Mouse (Mus musculus) testis, adult 2 months (tissue): Measurements from ENCODE around the gene Pih1d1. TPM values are rescaled to one million over a fixed set of nuclear protein-coding genes. Genes with fewer than 3 reads are reported as not detected.

Source experiments
- H3K27ac ChIP-seq: fragments of 200-500 bp; 2 replicates; pipeline ENCODE4 v1.5.1; 2012; ENCODE audit warnings: low read depth, low read length; ENCODE audit not compliant: control insufficient read depth, insufficient read depth
- H3K27me3 ChIP-seq: fragments of 200-500 bp; 2 replicates; pipeline ENCODE4 v1.6.1; 2012; ENCODE audit warnings: mild to moderate bottlenecking, low read length, moderate library complexity; ENCODE audit not compliant: control insufficient read depth, insufficient read depth
- H3K36me3 ChIP-seq: fragments of 200-500 bp; 2 replicates; pipeline ENCODE4 v1.6.1; 2012; ENCODE audit warnings: mild to moderate bottlenecking, low read length; ENCODE audit not compliant: control insufficient read depth, insufficient read depth
- H3K4me1 ChIP-seq: fragments of 200-500 bp; 2 replicates; pipeline ENCODE4 v1.6.1; 2012; ENCODE audit warnings: low read length; ENCODE audit not compliant: control insufficient read depth, insufficient read depth
- H3K4me3 ChIP-seq: fragments of 200-500 bp; 2 replicates; pipeline ENCODE4 v1.5.1; 2012; ENCODE audit warnings: low read depth, mild to moderate bottlenecking, low read length, moderate library complexity, mixed read lengths; ENCODE audit not compliant: control insufficient read depth
- CTCF ChIP-seq: fragments of 200-500 bp; IDR thresholded peaks from 2 replicates; pipeline ENCODE4 v1.5.1; 2012; ENCODE audit warnings: low read depth, mild to moderate bottlenecking, inconsistent platforms, low read length, moderate library complexity; ENCODE audit not compliant: control insufficient read depth, insufficient read depth, insufficient replicate concordance
- POLR2A ChIP-seq: fragments of 200-500 bp; IDR thresholded peaks from 2 replicates; pipeline ENCODE4 v1.6.1; 2012; ENCODE audit warnings: low read depth, mild to moderate bottlenecking, inconsistent platforms, low read length, moderate library complexity; ENCODE audit not compliant: control insufficient read depth
- polyA plus RNA-seq: library from polyadenylated mRNA; depleted of rRNA; stranded (reverse); fragments of >200 nt; gene quantifications from 2 replicates; pipeline ENCODE4 v1.2.3, GENCODE M21; 2012

Pih1d1 gene
- polyA plus RNA-seq, 1 experiment: 258 TPM

DNA sequence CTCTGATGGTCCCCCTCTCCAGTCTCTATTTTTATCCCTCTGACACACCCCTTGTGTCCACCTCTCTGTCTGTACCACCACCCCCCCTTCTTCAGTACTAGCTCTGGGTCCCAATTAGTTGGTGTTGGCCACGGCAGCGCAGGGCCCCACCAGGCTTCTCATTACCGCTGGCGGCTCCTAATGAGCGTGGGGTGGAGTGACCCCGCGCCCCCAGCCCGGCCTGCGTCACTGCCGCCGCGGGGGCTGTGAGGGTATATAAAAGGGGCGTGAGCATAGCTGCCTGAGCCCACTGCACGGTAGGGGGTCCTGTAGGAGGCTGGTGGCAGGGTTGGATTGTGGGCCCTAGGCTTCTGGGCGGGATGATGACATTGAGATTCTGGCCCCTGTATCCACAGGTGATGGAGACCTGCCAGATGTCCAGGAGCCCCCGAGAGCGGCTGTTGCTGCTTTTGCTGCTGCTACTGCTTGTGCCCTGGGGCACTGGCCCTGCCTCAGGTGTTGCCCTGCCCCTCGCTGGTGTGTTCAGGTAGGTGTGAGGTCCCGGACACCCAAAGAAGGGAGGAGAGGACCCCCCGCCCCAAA is 26.9 kb downstream of the Pih1d1 start, which contains the start of gene Pth2:
Gene Pth2 (plus strand): TSS at position 100 of the 582 bp plus-strand sequence.
- TF ChIP-seq CTCF (no peak), POLR2A (no peak)
- Histone ChIP-seq H3K27me3 (no peaks in the 10 kb centered on the region; the same call in 1 of the 2 replicates), H3K4me1 (peaks cover 27% of the 10 kb centered on the region), H3K27ac (no peak within 1 kb of the TSS), H3K36me3 (no peaks in the 10 kb centered on the region), H3K4me3 (peak within 1 kb of the TSS; percentile 69)

GRCm38 (mm10) chr7:45181540-45181939 is 27.4 kb downstream of the Pih1d1 start:
- no peak overlapping the region for H3K27ac ChIP-seq
- TF ChIP-seq POLR2A (no peak), CTCF (no peak)
- H3K36me3 ChIP-seq: no peaks in the 10 kb centered on the region
- H3K4me1 ChIP-seq: peaks cover 25% of the 10 kb centered on the region
- H3K4me3 ChIP-seq: peak overlapping the region; percentile 69
- H3K27me3 ChIP-seq: no peaks in the 10 kb centered on the region; the same call in 1 of the 2 replicates

GRCm38 (mm10) chr7:45182199-45182601 is 28.1 kb downstream of the Pih1d1 start:
- Histone ChIP-seq H3K4me1 (peaks cover 26% of the 10 kb centered on the region), H3K27ac (no peak overlapping the region), H3K27me3 (no peaks in the 10 kb centered on the region; the same call in 1 of the 2 replicates), H3K36me3 (no peaks in the 10 kb centered on the region), H3K4me3 (peak overlapping the region; percentile 69)
- TF ChIP-seq POLR2A (no peak), CTCF (no peak)

DNA sequence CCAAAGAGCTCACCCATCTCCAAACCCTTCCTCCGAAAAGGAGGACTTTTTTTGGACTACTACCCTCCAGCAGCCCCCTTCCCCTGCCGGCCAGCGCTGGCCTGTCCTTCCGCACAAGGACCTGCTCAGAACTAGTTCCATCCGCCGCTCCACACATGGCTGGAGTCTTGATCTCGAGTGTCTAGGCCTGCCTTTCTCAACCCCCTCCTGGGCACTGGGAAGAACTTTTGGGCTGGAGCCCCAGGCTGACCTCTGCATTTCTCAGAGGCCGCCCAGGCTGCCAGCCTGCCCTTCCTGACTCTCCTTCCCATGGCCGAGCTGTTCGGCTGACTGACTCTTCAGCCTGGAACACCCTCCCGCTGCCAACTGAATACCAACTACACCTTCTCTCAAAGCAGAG is 28.5 kb downstream of the Pih1d1 start:
- H3K27me3 ChIP-seq: no peaks in the 10 kb centered on the region; the same call in 1 of the 2 replicates
- peak overlapping the region; percentile 69 for H3K4me3 ChIP-seq
- TF ChIP-seq CTCF (no peak), POLR2A (no peak)
- no peaks in the 10 kb centered on the region for H3K36me3 ChIP-seq
- H3K4me1 ChIP-seq: peaks cover 27% of the 10 kb centered on the region
- H3K27ac ChIP-seq: peak overlapping the region; percentile 10; the same call in 1 of the 2 replicates

DNA sequence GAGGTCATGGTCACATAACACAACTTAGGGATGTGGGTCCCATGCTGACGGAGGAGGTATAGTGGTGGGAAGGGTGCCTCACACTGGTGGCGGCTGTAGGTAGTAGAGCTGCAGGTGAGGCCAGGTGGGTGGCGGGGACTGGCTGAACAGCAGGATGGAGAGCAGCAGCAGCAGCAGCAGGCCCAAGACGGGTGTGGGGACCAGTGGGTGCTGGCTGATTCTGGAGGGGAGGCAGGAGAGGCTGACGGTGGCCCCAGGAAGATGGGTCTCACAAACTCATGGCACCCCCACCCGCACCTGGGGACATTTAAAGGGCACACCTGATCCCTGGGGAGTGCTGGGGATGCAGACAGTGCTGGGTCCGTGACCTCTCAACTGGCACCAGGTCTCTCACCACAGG is 29.6 kb downstream of the Pih1d1 start:
- Histone ChIP-seq H3K27me3 (no peaks in the 10 kb centered on the region), H3K4me3 (no peak overlapping the region), H3K4me1 (peaks cover 27% of the 10 kb centered on the region), H3K27ac (no peak overlapping the region), H3K36me3 (no peaks in the 10 kb centered on the region)
- TF ChIP-seq POLR2A (no peak), CTCF (no peak)

- Histone ChIP-seq H3K27ac (no peak overlapping the region), H3K4me3 (no peak overlapping the region), H3K27me3 (no peaks in the 10 kb centered on the region), H3K36me3 (no peaks in the 10 kb centered on the region), H3K4me1 (peaks cover 23% of the 10 kb centered on the region)
- no peak for TF ChIP-seq POLR2A
- TF ChIP-seq CTCF: no peak
Measured at GRCm38 (mm10) chr7:45185921-45186320, 31.8 kb downstream of the Pih1d1 start.

- H3K27ac ChIP-seq: no peak overlapping the region
- no peaks in the 10 kb centered on the region for H3K27me3 ChIP-seq
- H3K4me1 ChIP-seq: 0 out of 2 replicates have a peak, but pooled peaks cover 2% of the 10 kb centered on the region
- H3K36me3 ChIP-seq: peaks cover 3% of the 10 kb centered on the region
- TF ChIP-seq POLR2A (no peak), CTCF (no peak)
- no peak overlapping the region for H3K4me3 ChIP-seq
Measured at GRCm38 (mm10) chr7:45189600-45189999, 35.5 kb downstream of the Pih1d1 start.
